Mouse (Mus musculus): Measurements from ENCODE around the gene Hapln2.

- no peak for TF ChIP-seq POLR2A (IDR thresholded peaks at IDR 0.05; ENCODE audit: low read depth, low read length)
- no peak; the same call in 1 of the 2 replicates for TF ChIP-seq CTCF (IDR thresholded peaks at IDR 0.05; ENCODE audit: extremely low read depth, insufficient read depth, insufficient read length, insufficient replicate concordance)
Observed at GRCm38 (mm10) chr3:87988068-87988467, 39.3 kb downstream of the Hapln2 start.

Measured in spleen, adult 2 months (tissue).